Mouse (Mus musculus) testis, adult 2 months (tissue): ENCODE measurements around the gene Csf2ra.
"Not testable (repeated sequence)": the region's sequence is repeated elsewhere in the genome, so short reads cannot be mapped to it uniquely, and the experiment has no call there.

Experiments used
- CTCF ChIP-seq: fragments of 200-500 bp; IDR thresholded peaks from 2 replicates; pipeline ENCODE4 v1.5.1; 2012; ENCODE audit warnings: low read depth, mild to moderate bottlenecking, inconsistent platforms, low read length, moderate library complexity; ENCODE audit not compliant: control insufficient read depth, insufficient read depth, insufficient replicate concordance
- POLR2A ChIP-seq: fragments of 200-500 bp; IDR thresholded peaks from 2 replicates; pipeline ENCODE4 v1.6.1; 2012; ENCODE audit warnings: low read depth, mild to moderate bottlenecking, inconsistent platforms, low read length, moderate library complexity; ENCODE audit not compliant: control insufficient read depth

DNA sequence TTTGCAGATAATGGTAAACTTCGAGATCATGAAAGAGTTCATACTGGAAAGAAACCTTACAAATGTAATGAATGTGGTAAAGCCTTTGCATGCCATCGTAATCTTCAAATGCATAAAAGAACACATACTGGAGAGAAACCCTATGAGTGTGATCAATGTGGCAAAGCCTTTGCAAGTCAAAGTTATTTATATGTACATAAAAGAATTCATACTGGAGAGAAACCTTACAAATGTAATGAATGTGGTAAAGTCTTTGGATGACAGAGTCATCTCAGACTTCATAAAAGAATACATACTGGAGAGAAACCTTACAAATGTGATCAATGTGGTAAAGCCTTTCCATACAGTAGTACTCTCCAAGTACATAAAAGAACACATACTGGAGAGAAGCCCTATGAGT, 44.6 kb downstream of the Csf2ra start, which contains the start of gene Gm6020:
- TF ChIP-seq CTCF, POLR2A: not testable (repeated sequence)
